Mouse (Mus musculus) retina, adult 2 months (tissue): ENCODE data around the gene Nup205.

ENCODE experiments used
- DNase-seq: peaks from one replicate; pipeline ENCODE4 v3.0.0-alpha.2; 2012; ENCODE audit warnings: low read depth, low spot score

Nup205 gene

GRCm38 (mm10) chr6:35245086-35245485 lies 67.9 kb downstream of the Nup205 start:
- no peak for DNase-seq

GRCm38 (mm10) chr6:35251807-35252476 lies 74.7 kb downstream of the Nup205 start:
- no peak for DNase-seq

- peak; percentile 77 for DNase-seq
Measured at GRCm38 (mm10) chr6:35252477-35253346, 75.5 kb downstream of the Nup205 start.

GRCm38 (mm10) chr6:35253474-35253873 lies 76.3 kb downstream of the Nup205 start:
- DNase-seq: no peak

GRCm38 (mm10) chr6:35254136-35254904 lies 77.1 kb downstream of the Nup205 start:
- DNase-seq: no peak

- no peak for DNase-seq
Measured at GRCm38 (mm10) chr6:35255017-35255416, 77.8 kb downstream of the Nup205 start.

GRCm38 (mm10) chr6:35256691-35257090 lies 79.5 kb downstream of the Nup205 start:
- DNase-seq: no peak

GRCm38 (mm10) chr6:35257626-35258190 lies 80.5 kb downstream of the Nup205 start:
- DNase-seq: no peak

- DNase-seq: no peak
Measured at GRCm38 (mm10) chr6:35258922-35259321, 81.7 kb downstream of the Nup205 start.

- no peak for DNase-seq
Measured at GRCm38 (mm10) chr6:35259526-35259925, 82.3 kb downstream of the Nup205 start.

- DNase-seq: no peak
Measured at GRCm38 (mm10) chr6:35260531-35260930, 83.3 kb downstream of the Nup205 start.

- DNase-seq: no peak
Measured at GRCm38 (mm10) chr6:35265580-35266278, 88.5 kb downstream of the Nup205 start.

- no peak for DNase-seq
Measured at GRCm38 (mm10) chr6:35268711-35269110, 91.5 kb downstream of the Nup205 start.

GRCm38 (mm10) chr6:35269643-35270042 lies 92.4 kb downstream of the Nup205 start:
- no peak for DNase-seq

GRCm38 (mm10) chr6:35271094-35271855 lies 94.1 kb downstream of the Nup205 start:
- no peak for DNase-seq

- no peak for DNase-seq
Measured at GRCm38 (mm10) chr6:35271868-35272765, 94.9 kb downstream of the Nup205 start.

GRCm38 (mm10) chr6:35273391-35274082 lies 96.3 kb downstream of the Nup205 start:
- DNase-seq: no peak

- no peak for DNase-seq
Measured at GRCm38 (mm10) chr6:35277903-35278587, 100.8 kb downstream of the Nup205 start.
